Mouse (Mus musculus) B cell, adult (primary cell): ENCODE measurements around the gene AC161166.1. TPM values are rescaled to one million over a fixed set of nuclear protein-coding genes. Genes with fewer than 3 reads are reported as not detected.

ENCODE experiments used
- total RNA-seq: library from RNA; stranded (reverse); gene quantifications from 4 replicates; pipeline ENCODE4 v1.2.4, GENCODE M21; 2023; ENCODE audit not compliant: inconsistent age

AC161166.1 gene
- total RNA-seq = not detected in 4 replicates

DNA sequence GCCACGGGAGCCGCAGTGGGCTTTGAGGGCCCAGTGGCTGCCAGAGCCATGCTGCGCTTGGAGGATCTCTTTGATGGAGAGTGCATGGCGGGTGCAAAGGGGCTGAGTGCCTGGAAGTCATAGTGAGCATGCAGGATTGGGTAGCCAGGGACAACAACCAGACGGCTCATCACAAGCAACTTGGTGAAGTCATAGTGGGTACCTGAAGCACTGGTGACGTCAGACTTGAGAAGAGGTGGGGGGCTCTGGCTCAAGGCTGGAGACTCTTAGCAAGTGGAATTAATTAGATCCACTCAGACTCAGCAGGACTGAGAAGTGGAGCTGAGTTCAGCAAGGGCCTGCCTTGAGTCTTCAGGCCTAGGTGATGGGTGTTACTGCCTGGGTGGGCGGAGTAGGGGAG is at the start of gene AC161166.1:
Gene AC161166.1 (minus strand): TSS at position 101 of the 400 bp plus-strand sequence.

DNA sequence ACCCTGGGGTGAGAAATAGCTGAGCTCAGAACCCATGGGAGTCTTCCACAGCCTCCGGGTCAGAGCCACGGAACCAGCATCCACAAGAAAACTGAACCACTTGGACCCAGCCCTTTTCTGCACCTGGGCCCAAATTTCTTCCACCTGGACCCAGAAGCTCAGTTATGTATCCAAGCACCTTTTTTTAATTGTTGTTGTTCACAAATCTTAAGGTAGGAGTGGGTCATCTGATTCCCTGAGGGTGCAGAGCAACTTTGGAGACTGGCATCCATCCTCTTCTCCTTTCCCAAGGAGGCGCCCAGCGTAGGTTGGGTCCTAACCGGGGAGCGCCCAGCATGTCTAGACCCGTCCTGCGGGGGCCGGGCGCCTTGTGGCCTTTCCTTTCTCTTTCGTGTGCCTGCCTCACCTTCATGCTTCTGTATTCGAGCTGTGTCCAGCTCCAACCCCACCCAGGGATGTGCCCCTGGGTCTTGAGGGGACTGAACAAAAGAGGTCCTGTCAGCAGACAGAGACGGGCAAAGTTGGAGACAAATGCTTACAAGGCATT is 33.9 kb upstream of the AC161166.1 start, which contains the start of the genes Pinlyp and Xrcc1:
Gene Pinlyp (minus strand): TSS at position 51 of the 547 bp plus-strand sequence.
Gene Xrcc1 (plus strand): TSS at position 222 of the 547 bp plus-strand sequence.

DNA sequence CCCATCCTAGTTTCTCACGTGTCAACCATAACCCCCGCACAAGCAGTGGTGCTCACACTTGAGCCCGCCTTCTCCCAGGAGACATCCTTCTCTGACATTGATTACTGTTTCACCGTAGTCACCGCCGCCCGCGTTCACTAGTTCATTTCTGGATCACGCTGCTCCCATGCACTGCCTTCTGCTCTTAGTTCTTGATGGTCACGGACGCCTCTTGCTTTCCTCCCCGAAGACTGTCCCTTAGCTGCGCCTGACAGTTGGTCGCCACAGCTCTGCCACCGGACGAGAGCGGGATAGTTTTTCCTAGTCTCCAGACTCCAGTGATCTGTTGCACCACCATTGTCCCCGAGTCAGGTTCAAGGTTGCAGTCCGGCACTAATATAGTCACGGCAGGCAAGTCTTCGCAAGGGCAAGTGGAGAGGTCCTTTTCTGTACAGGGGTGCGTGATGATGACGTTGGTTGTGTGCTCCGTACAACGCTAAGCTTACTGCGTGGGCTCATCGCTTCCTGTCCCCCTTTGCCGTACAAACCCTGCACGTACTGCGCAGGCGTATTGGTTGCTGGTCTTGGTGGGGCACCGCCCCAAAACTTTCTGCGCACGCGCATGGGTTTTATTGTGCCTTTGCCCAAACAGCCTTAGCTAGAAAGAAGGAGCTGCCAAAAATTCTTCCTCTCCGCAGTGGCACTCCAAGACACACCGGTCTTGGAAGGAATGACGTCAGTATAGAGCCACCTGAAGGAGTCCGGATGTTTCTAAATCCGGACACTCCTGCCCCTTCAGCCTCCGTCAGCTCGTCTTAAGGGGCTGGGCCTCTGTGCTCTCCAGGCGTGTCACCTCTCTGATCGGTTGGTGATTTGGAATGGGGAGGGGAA is 18.0 kb upstream of the AC161166.1 start, which contains the start of gene Irgq:
Gene Irgq (plus strand): TSS at position 628 of the 870 bp plus-strand sequence.

DNA sequence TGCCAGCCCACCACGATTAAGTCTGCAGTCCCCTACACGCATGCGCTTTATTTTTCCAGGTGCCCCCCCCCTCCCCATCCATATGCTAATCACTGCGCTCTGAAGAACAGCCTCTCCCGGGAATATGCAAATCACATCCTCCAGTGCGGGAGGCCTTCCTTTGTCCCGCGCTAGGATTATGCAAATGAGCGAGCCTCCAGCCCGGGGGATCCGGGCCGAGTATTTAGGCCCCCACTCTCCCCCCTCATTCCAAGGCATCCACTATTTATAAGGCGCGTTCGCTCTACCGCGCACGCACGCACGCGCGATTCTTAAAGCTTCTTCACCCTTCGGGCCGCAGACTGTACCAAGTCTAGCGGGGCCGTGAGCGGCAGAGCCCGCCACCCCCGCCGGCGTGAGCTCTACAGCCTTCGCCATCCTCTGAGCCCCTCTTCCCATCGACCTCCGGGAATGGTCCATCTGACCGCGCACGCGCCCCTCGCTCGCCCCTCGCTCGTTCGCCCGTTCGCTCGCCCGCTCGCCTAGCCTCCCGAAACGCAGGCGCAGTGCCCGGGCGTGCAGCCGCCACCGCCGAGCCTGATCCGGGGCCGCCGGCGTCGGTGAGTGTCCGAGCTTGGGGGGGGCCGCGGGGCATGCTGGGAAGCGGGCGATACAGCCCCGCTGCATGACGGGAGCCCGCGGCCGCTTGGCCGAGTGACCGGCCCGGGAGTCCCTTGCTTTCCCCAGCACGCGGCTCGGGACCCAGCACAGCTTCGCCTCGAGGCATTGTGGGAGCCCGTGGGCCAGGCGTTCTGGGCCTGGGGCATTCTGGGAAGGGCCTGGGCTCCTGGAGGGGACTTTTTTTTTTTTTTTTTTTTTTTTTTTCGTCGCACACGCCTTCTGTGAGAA is 5.2 kb downstream of the AC161166.1 start, which contains the start of gene Zfp428:
Gene Zfp428 (plus strand): TSS at position 169 of the 888 bp plus-strand sequence.

DNA sequence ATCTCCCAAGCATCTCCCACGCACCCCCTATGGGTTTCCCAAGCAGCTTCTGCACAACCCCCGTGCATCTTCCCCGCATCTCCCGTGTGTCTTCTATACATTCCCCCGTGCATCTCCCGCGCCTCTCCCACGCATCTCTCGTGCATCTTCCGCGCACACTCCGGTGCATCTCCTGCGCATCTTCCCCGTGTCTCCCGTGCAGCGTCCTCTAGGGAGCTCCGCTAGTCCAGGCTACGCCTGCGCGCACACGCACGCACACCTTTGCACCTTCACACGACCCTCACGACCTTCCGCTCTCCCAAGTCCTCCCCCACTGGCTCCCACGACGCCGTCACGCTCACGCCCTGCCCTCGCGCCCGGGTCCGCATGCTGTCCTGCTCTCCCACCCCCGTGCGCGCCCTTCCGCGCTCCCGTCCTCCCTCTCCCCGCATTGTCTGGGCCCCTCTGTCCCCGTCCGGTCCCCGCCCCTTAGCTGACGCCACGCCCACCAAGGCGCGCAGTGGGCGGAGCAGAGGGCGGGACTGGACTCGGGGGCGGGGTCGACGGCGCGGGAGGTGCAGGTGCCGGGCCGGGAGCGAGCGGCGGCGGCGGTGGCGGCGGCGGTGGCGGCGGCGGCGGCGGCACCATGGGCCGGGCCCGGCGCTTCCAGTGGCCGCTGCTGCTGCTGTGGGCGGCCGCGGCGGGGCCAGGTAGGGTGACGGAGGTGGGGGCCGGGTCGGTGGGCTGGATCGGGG is 30.6 kb downstream of the AC161166.1 start, which contains the start of gene Cadm4:
Gene Cadm4 (plus strand): TSS at position 550 of the 734 bp plus-strand sequence.

DNA sequence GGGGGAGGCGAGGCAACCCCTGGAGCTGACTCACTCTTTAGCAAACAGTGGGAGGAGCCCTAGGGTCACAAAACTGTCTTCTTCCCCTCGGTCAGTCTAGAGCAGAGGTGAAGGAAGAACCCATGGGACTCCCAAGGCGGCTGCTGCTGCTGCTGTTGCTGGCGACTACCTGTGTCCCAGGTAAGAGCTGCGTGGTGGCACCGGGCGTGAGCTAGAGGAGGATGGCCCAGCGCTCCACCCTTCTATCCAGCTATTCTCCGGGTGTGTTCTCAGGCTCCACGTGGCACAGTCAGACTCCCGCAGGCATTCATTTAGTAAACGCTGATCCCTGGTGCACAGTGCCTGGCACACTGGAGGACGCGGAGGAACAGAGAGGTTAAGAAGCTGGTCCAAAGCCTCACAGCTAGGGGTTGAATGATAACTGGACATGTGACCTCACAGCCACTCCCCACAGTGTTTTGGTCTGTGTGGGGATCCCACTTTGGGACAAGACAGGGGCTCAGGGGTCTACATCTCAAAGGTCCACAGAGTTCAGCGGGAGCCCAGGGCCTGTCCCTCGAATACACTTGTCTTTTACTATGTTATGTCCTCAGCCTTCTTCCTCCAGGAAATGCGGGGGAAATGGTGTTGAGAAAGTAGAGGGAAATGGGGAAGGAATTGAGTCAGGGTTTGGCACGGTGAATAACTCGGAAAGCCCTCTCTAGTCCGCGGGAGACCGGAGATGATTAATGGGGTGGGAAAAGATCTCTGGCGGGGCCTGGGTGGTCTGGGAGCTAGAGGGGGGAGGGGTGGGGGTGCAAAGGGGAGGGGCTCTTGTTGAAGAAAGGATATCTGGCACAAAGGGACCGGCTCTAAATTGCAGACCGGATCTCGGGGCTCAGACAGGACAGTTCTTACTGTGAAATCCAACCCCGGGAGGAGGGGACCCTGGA is 49.6 kb downstream of the AC161166.1 start, which contains the start of gene Plaur:
Gene Plaur (plus strand): TSS at position 97 of the 932 bp plus-strand sequence.

Other genes starting within 250 kb of the AC161166.1 start
- 0.18 to 1.6 TPM in 2 of 4 replicates, not detected in the others for gene Zfp93, start 242.0 kb downstream of the AC161166.1 start, total RNA-seq
- 5.2 to 10.8 TPM (median 7.3 TPM) in 4 replicates for gene Zfp61, start 211.2 kb downstream of the AC161166.1 start, total RNA-seq
- 7.5 to 10.9 TPM (median 9.4 TPM) in 4 replicates for gene Zfp94, start 195.8 kb downstream of the AC161166.1 start, total RNA-seq
- not detected in 4 replicates for gene Tescl, start 178.5 kb downstream of the AC161166.1 start, total RNA-seq
- gene Lypd5, start 163.3 kb downstream of the AC161166.1 start, total RNA-seq = not detected in 4 replicates
- 3.6 to 6.1 TPM (median 4.8 TPM) in 4 replicates for gene Kcnn4, start 142.2 kb downstream of the AC161166.1 start, total RNA-seq
- 69.8 to 79.7 TPM (median 77.4 TPM) in 4 replicates for gene Smg9, start 112.8 kb downstream of the AC161166.1 start, total RNA-seq
- 5.0 to 7.5 TPM (median 6.1 TPM) in 4 replicates for gene Irgc1, start 60.2 kb downstream of the AC161166.1 start, total RNA-seq
- gene Plaur, start 50.0 kb downstream of the AC161166.1 start, total RNA-seq = 535 to 734 TPM (median 595 TPM) in 4 replicates
- 0.78 to 3.1 TPM (median 1.9 TPM) in 4 replicates for gene Cadm4, start 30.4 kb downstream of the AC161166.1 start, total RNA-seq
- 1.4 to 2.2 TPM (median 1.7 TPM) in 4 replicates for gene Zfp428, start 5.4 kb downstream of the AC161166.1 start, total RNA-seq
- 22.3 to 27.3 TPM (median 24.2 TPM) in 4 replicates for gene Irgq, start 18.2 kb upstream of the AC161166.1 start, total RNA-seq
- 0.87 TPM in 1 of 4 replicates, not detected in the others for gene Pinlyp, start 33.7 kb upstream of the AC161166.1 start, total RNA-seq
- 85.4 to 92.1 TPM (median 88.0 TPM) in 4 replicates for gene Xrcc1, start 33.8 kb upstream of the AC161166.1 start, total RNA-seq
- gene Ethe1, start 75.1 kb upstream of the AC161166.1 start, total RNA-seq = 9.0 to 13.0 TPM (median 12.0 TPM) in 4 replicates
- 0.18 to 0.22 TPM in 2 of 4 replicates, not detected in the others for gene Zfp575, start 75.2 kb upstream of the AC161166.1 start, total RNA-seq
- gene Phldb3, start 98.3 kb upstream of the AC161166.1 start, total RNA-seq = 22.1 to 31.0 TPM (median 26.2 TPM) in 4 replicates
- gene Lypd3, start 124.1 kb upstream of the AC161166.1 start, total RNA-seq = 0.29 to 0.54 TPM in 2 of 4 replicates, not detected in the others
- not detected in 4 replicates for gene Tex101, start 164.2 kb upstream of the AC161166.1 start, total RNA-seq
- gene BC049730, start 196.8 kb upstream of the AC161166.1 start, total RNA-seq = not detected in 4 replicates
- gene Gm4763, start 214.5 kb upstream of the AC161166.1 start, total RNA-seq = not detected in 4 replicates
- 0.29 to 0.32 TPM in 2 of 4 replicates, not detected in the others for gene Cd177, start 247.9 kb upstream of the AC161166.1 start, total RNA-seq